Mouse (Mus musculus) cerebellum, adult 2 months (tissue): ENCODE measurements around the gene Dpm3. TPM values are rescaled to one million over a fixed set of nuclear protein-coding genes. Genes with fewer than 3 reads are reported as not detected.

Source experiments
- DNase-seq, 2 experiments: peaks; one replicate each; pipeline ENCODE4 v3.0.0; 2021
- H3K27ac ChIP-seq: fragments of 200-500 bp; 2 replicates; pipeline ENCODE4 v1.5.1; 2012; ENCODE audit warnings: low read length, control low read depth, inconsistent platforms; ENCODE audit not compliant: insufficient read depth
- H3K27me3 ChIP-seq: fragments of 200-500 bp; 2 replicates; pipeline ENCODE4 v1.6.1; 2012; ENCODE audit warnings: inconsistent platforms, mild to moderate bottlenecking, low read length, moderate library complexity; ENCODE audit not compliant: control insufficient read depth, insufficient read depth
- H3K4me1 ChIP-seq: fragments of 200-500 bp; 2 replicates; pipeline ENCODE4 v1.6.1; 2011; ENCODE audit warnings: low read length; ENCODE audit not compliant: control insufficient read depth, insufficient read depth
- H3K4me3 ChIP-seq: fragments of 200-500 bp; replicated peaks from 2 replicates; pipeline ENCODE3; 2011; ENCODE audit warnings: mild to moderate bottlenecking, low read depth, low read length, control low read depth; ENCODE audit not compliant: insufficient read depth
- CTCF ChIP-seq: fragments of 200-500 bp; IDR thresholded peaks from 2 replicates; pipeline ENCODE4 v1.5.1; 2011; ENCODE audit warnings: low read depth, mild to moderate bottlenecking, control low read depth, low read length, moderate library complexity, borderline replicate concordance; ENCODE audit not compliant: insufficient read depth
- POLR2A ChIP-seq: fragments of 200-500 bp; IDR thresholded peaks from 2 replicates; pipeline ENCODE4 v1.6.1; 2011; ENCODE audit warnings: low read length, control low read depth, borderline replicate concordance; ENCODE audit not compliant: insufficient read depth
- WGBS: fragments of 180-500 bp; shearing (Covaris S2); methylation state at CpG from one replicate; pipeline ENCODE4 v1.1.7; 2018; 5-methylcytosine and 5-hydroxymethylcytosine counted together
- polyA plus RNA-seq: library from polyadenylated mRNA; depleted of rRNA; stranded (reverse); fragments of >200 nt; gene quantifications from 2 replicates; pipeline ENCODE4 v1.2.3, GENCODE M21; 2012

Gene Dpm3
- polyA plus RNA-seq, 1 experiment: 218 TPM

DNA sequence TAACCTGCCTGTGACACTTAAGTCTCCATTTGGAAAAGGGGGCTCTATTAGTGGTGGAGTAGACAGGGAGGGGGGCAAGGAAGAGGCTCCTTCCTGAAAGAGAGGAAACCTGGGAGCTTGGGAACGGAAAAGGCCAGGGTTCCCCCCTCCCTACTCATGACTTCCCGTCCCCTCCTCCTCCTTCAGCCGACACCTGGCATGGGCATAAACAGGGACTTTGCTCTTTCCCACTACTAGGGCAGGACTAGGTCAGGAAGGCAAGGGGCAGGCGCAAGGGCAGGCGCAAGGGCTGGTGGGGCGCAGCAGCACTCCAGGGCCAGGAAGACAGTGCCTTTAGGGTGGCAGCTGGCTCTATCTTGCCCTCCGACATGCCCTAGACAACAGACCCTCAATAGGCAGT, 18.9 kb downstream of the Dpm3 start:
- peak overlapping the region; percentile 92 for H3K4me3 ChIP-seq
- peak overlapping the region; percentile 46; the same call in 1 of the 2 replicates for H3K27ac ChIP-seq
- DNase-seq: peak; percentile 29 to 34
- no peaks in the 10 kb centered on the region for H3K27me3 ChIP-seq
- TF ChIP-seq POLR2A (no peak), CTCF (no peak)
- 44% methylated on average over 7 of the region's 7 CpGs for WGBS
- peaks cover 8% of the 10 kb centered on the region for H3K4me1 ChIP-seq

DNA sequence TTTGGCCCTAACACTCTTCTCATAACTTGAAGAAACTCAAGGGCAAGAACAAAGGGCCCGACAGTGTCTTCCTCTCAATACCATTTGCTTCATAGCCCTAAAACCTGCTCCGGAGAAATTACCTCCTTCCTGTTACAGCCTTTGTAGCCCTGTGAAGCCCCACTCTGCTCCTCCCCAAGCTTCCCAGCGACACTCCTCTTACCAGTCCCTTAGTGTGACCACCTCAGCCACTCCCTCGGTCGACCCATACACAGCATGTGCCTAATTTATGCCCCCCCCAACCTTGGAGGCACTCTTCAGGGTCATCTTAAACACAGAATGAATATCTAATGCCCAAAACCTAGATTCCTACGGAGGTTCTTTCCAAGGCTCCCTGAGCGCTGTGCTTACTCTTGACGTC, 19.5 kb downstream of the Dpm3 start:
- Histone ChIP-seq H3K27me3 (no peaks in the 10 kb centered on the region), H3K4me3 (peak overlapping the region; percentile 92), H3K27ac (0 out of 2 replicates have a peak overlapping the region, but pooled peaks have one; percentile 85), H3K4me1 (peaks cover 8% of the 10 kb centered on the region)
- 33% methylated on average over 8 of the region's 8 CpGs for WGBS
- DNase-seq: peak; percentile 12 to 26
- TF ChIP-seq POLR2A (no peak), CTCF (no peak)

DNA sequence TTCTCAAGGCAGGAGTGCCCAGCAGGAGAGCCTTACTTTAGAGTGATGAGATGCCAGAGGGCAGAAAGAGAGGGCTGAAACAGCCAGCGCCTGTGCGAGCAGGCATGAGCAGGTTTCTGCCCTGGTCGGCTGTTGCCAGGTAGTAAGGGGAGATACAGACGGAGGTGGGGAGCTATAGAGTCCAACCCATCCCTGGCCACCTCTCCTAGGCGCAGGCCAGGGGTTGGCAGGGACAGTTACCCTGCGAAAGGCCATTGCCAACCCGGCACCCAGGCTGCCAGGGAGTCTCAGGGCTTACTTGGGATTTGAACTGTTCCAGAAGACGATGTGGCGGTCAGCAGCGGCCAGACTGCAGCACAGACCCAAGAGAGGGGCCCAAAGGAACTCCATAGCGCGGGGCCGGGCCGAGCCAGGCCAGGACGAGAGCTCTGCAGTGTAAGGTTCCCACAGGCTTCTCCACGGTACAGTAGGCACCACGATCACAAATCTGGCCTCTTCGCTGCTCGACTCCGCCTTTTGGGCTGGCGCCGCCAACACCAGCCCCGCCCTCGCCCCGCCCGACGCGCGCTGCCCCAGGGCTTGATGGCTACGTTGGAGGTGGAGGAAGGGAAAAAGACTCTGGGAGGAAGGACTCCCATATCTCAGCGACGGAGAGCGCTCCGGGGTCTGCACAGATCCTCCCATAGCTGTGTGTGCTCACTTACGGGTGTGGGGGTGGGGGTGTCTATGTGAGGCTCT, 20.2 kb downstream of the Dpm3 start:
- H3K4me1 ChIP-seq: peaks cover 8% of the 10 kb centered on the region
- peak; percentile 83; the same call in 1 of the 2 replicates for TF ChIP-seq POLR2A
- TF ChIP-seq CTCF: no peak
- H3K4me3 ChIP-seq: peak overlapping the region; percentile 92
- peak; percentile 90 for DNase-seq
- no peaks in the 10 kb centered on the region for H3K27me3 ChIP-seq
- peak overlapping the region; percentile 85 for H3K27ac ChIP-seq
- 1% methylated on average over 35 of the region's 35 CpGs for WGBS

DNA sequence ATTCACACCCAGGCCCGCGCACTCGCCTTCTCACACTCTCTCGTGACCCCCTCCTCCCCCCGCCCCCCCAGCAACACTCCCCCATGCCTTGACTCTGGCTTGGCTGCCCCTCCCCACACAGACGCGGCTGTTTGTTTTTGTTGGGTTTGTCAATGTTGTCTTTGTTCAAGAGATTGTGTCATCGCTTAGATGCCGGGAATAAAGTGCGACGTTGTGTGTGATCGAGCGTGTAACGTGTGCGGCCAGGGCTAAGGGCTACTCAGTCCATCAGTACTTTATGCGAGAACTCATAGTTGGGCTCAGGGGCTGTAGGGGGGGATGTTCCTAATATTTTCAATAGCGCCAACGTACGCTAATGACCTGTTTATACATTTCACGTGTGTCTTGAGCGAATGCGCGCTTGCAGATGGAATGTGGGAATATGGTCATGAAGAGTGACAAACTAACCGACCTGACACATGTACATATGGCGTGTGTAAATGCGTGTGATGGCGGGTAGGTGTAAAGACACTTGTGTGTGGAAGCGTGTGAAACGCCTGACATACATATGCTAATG, 21.0 kb downstream of the Dpm3 start:
- Histone ChIP-seq H3K27me3 (no peaks in the 10 kb centered on the region), H3K4me3 (peak overlapping the region; percentile 92), H3K27ac (peak overlapping the region; percentile 84; the same call in 1 of the 2 replicates), H3K4me1 (peaks cover 8% of the 10 kb centered on the region)
- under 1% methylated on average over 29 of the region's 29 CpGs for WGBS
- peak in 1 of 2 experiments; percentile 45 for DNase-seq
- TF ChIP-seq CTCF: no peak
- no peak for TF ChIP-seq POLR2A

DNA sequence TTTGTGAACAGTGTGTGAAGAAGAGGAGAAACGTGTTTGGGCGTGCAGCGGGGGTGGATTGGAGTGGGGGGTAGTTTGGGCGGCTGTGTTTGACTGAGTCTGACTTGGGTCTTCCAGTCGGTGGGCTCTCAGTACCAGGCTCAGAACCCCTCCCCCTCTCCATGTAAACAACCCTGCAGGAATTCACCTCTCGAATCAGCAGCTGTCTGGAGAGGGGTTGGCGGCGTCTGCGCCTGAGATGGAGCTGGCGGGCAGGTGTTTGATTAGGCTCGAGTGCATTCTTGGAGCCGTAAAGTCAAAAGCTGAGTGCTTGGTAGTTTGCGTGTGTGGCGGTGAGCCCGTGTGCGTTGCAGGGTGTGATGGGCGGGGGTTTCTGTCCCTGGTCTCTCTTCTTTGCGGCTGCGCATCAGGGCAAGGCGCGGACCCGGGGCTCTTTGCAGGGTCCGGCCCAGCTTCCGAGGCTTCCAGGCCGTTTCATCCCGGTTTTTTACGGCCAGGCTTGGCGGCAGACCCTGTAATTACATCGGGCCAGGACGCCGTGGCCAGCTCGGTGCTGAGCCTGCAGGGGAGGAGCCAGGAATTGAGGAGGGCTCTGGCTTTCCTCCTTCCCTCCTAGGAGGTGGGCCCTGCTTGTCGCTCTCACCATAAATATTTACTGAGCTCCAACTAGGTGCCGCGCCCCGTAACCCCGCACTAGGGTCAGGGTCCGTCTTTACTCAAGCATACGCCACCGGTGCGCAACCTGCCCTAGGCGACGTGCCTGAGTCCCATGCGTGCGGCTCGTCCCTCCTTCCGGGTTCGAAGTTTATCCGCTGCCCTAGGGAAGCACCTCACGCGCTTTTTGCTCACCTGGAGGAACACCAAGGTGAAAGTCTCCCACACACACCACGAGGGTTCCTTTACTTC, 21.7 kb downstream of the Dpm3 start, which contains the start of gene Efna1:
Efna1 (minus strand) TSS at position 537 of the 906 bp plus-strand sequence.
- H3K27ac ChIP-seq: peak within 1 kb of the TSS; percentile 9; the same call in 1 of the 2 replicates
- DNase-seq: peak; percentile 51 to 62
- no peaks in the 10 kb centered on the region for H3K27me3 ChIP-seq
- peaks cover 8% of the 10 kb centered on the region for H3K4me1 ChIP-seq
- WGBS: under 1% methylated on average over 52 of the region's 52 CpGs
- TF ChIP-seq CTCF (no peak), POLR2A (no peak)
- peak within 1 kb of the TSS; percentile 92 for H3K4me3 ChIP-seq

DNA sequence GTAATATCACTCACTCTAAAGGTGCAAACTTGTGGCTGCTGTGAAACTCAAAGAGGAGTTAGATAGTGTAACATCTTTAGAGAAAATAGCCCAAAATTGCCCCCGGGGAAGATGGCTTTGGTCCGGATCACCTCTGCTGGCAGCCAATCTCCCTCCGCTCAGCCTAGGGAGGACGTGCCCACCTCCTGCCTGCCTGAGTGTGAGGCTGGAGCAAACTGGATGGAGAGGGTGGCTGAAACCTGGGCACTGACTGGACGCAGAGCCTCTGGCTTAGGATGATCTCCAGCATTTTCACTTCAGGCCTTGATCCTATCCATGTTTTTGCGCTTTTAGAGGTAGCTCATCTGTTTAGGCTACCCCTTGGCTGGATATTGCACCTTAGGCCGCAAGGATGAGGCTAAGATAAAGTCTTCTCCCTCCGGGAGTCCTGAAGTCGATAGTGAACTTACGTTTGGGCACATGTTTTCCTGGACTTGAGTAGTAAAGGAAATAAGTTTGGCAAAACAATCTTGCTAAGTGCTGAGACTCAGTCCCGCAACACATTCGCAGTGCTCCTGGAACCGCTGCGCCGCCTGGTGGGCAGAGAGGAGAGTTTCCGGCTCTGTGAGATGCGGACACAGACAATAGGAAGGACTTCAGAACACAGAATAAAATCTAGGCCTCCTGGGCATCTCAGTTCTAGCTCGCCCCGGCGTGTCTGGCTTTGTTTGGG, 22.6 kb downstream of the Dpm3 start:
- peaks cover 8% of the 10 kb centered on the region for H3K4me1 ChIP-seq
- no peak overlapping the region for H3K4me3 ChIP-seq
- no peaks in the 10 kb centered on the region for H3K27me3 ChIP-seq
- H3K27ac ChIP-seq: no peak overlapping the region
- DNase-seq: peak; percentile 83 to 86
- WGBS: 14% methylated on average over 20 of the region's 20 CpGs
- TF ChIP-seq POLR2A (no peak), CTCF (peak; percentile 95)

DNA sequence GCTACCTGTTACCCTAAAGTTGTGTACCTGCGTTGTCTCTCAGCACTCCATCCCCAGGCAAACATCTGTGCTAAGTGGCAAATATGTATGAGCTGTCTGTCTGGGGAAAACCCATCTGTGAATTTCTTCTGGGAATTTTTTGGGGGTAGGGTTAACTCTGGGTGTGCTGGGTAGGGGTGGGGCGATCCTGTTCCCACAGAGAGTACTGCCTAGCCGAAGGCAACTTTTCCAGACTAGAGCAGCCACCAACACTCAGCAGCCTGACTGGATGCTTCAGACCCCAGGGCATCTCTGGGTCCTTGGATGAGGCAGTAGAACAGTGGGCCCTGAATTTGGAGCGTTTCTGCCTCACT, 23.1 kb downstream of the Dpm3 start:
- no peaks in the 10 kb centered on the region for H3K27me3 ChIP-seq
- H3K4me3 ChIP-seq: no peak overlapping the region
- DNase-seq: no peak
- H3K4me1 ChIP-seq: peaks cover 8% of the 10 kb centered on the region
- H3K27ac ChIP-seq: no peak overlapping the region
- TF ChIP-seq CTCF: no peak
- no peak for TF ChIP-seq POLR2A
- 23% methylated on average over 4 of the region's 4 CpGs for WGBS
